Mouse (Mus musculus) erythroblast, embryonic 14.5 days (primary cell): ENCODE data around the gene Snapc4.

Experiments used
- GATA1 ChIP-seq: IDR thresholded peaks from 2 replicates; pipeline ENCODE4 v1.6.1; 2012; ENCODE audit warnings: low read length, inconsistent platforms, mixed read lengths
- TAL1 ChIP-seq: IDR thresholded peaks from 3 replicates; pipeline ENCODE4 v1.6.1; 2012; ENCODE audit warnings: low read length, inconsistent platforms, mixed read lengths

- TF ChIP-seq TAL1 = no peak
- TF ChIP-seq GATA1 = no peak
Observed at GRCm38 (mm10) chr2:26354401-26354800, 26.1 kb downstream of the Snapc4 start.
